Comparison of ENCODE assay signal across 8 mouse cellular contexts in the genomic region with DNA sequence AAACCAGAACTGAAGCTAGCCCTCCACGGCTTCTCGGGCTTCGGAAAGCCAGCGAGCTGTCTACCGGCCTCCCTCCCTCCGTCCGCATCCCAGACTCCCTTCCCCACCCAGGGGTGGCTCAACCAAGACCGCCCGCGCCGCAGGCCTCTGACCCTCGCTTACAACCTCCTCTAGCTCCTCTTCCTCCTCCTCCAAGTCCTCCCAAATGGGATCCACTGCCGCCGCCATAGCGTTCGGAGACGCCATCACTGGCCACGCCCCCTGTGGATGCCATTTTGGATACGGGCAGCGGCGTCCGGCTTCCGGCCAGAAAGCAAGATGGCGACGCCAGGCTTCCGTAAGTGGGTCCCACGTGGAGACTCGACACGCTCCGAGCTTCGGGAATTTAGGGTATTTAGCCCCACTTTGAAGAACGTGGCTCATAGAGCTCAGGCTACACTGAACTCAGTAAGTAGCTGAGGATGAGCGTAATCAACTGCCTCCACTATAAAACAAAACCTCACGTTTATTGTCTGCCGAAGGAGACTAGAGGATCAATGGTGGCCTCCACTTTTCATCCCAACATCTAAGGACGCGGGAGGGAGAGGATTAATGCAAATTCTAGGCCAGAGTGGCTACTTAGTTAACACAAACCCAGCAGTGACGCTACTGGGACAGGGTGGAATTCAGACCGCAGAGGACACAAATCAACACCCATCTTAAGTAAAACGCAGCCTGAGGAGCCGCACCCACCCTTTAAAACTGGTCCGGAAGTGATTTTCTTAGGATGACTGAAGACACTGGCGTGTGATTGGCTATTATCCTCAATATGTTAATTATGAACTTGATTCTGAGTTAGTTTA. TPM values are rescaled to one million over a fixed set of nuclear protein-coding genes. Genes with fewer than 3 reads are reported as not detected.
DNase-seq lines count a peak whose midpoint lies in the region; ATAC-seq lines count a peak whose summit lies in the region.

Gene Gtf3c6, minus strand, starts transcription at position 695 of the 842 bp plus-strand sequence.

- peak within 1 kb of the TSS; percentile 97 for H3K4me3 ChIP-seq in megakaryocyte, embryonic 14.5 days (replicated peaks)

- peak; percentile 96 for DNase-seq in ZHBTc4 (ENCODE audit: low read depth, low spot score)
- peak; percentile 88 to 90 for DNase-seq in gastrocnemius, adult 8-10 months (ENCODE audit: low spot score in 2 of 2)
- DNase-seq in hindlimb bud, embryonic 11.5 days (ENCODE audit: extremely low spot score, low read depth, low spot score), result peak; percentile 83
- DNase-seq in left cerebral cortex, adult 8-10 months (ENCODE audit: low spot score in 2 of 2), result peak; percentile 89 to 90
- peak; percentile 97 for DNase-seq in right cerebral cortex, postnatal 10 days (ENCODE audit: low spot score in 2 of 2)
- peak; percentile 95 for DNase-seq in urinary bladder, postnatal 25 days (ENCODE audit: low spot score)

- H3K27me3 ChIP-seq in megakaryocyte, embryonic 14.5 days (replicated peaks), result no peaks in the 10 kb centered on the region

- H3K4me1 ChIP-seq in megakaryocyte, embryonic 14.5 days, result peaks cover 50% of the 10 kb centered on the region

- ATAC-seq in common myeloid progenitor, adult 5-6 weeks (replicated peaks; ENCODE audit: low read depth, poor library complexity, severe bottlenecking), result peak; percentile 60

- peaks cover 23% of the 10 kb centered on the region for H3K36me3 ChIP-seq in megakaryocyte, embryonic 14.5 days (replicated peaks; ENCODE audit: low read length)

- no peaks in the 10 kb centered on the region for H3K9me3 ChIP-seq in megakaryocyte, embryonic 14.5 days

RNA-seq across cellular contexts. Expression of gene Gtf3c6, which starts in this region (rescaled TPM):
- total RNA-seq in common myeloid progenitor, adult 5-6 weeks (2017), result 181 and 258 TPM in 2 replicates
- total RNA-seq in gastrocnemius, adult 8-10 months (2022), result 10 to 100 TPM; 19.8 to 32.6 (median 25.5) TPM
- total RNA-seq in left cerebral cortex, adult 8-10 months (2022), result 10 to 100 TPM; 21.8 to 25.9 (median 22.8) TPM
- polyA plus RNA-seq in megakaryocyte, embryonic 14.5 days (2012; ENCODE audit: insufficient read depth, low replicate concordance), result 7.4 and 17.2 TPM in 2 replicates

Comparison
In these comparisons a context has a peak if more than half of its experiments do, and no peak if none do; other contexts are left out.
1. Peak in every context shown above with its lines: DNase-seq, ATAC-seq and H3K4me3 ChIP-seq.